Mouse (Mus musculus) MEL (cell line): ENCODE data around the gene Cntnap2. TPM values are rescaled to one million over a fixed set of nuclear protein-coding genes. Genes with fewer than 3 reads are reported as not detected.

Experiments
- DNase-seq: peaks from one replicate; pipeline ENCODE4 v3.0.0; 2011; ENCODE audit warnings: low read depth, low spot score
- H3K27ac ChIP-seq: 2 replicates; pipeline ENCODE4 v1.5.1; 2012; ENCODE audit warnings: low read depth, mild to moderate bottlenecking, control low read depth, low read length, moderate library complexity; ENCODE audit not compliant: control insufficient read depth
- H3K27me3 ChIP-seq, 2 experiments: fragments of 150-350 bp in 1 of 2; sonication (generic) in 1 of 2; 2 replicates each; pipeline ENCODE4 v1.6.1; 2012; ENCODE audit warnings: low read length in 2 of 2, mild to moderate bottlenecking in 2 of 2, improper control_type of control experiment in 1 of 2, moderate library complexity in 1 of 2; ENCODE audit not compliant: insufficient read depth in 2 of 2, control insufficient read depth in 1 of 2
- H3K36me3 ChIP-seq, 2 experiments: 2 replicates each; pipeline ENCODE4 v1.6.1; 2012 to 2014; ENCODE audit warnings: low read length in 2 of 2, improper control_type of control experiment in 1 of 2, inconsistent platforms in 1 of 2, mild to moderate bottlenecking in 1 of 2; ENCODE audit not compliant: insufficient read depth in 2 of 2, control insufficient read depth in 1 of 2
- H3K4me1 ChIP-seq, 2 experiments: fragments of 150-350 bp in 1 of 2; sonication (generic) in 1 of 2; 2 replicates each; pipeline ENCODE4 v1.6.1; 2012; ENCODE audit warnings: low read length in 2 of 2, improper control_type of control experiment in 1 of 2, mild to moderate bottlenecking in 1 of 2; ENCODE audit not compliant: insufficient read depth in 2 of 2, control insufficient read depth in 1 of 2
- H3K4me3 ChIP-seq, 2 experiments: fragments of 150-350 bp in 1 of 2; sonication (generic) in 1 of 2; 2 replicates each; pipeline ENCODE4 v1.5.1; 2012; ENCODE audit warnings: low read depth in 2 of 2, low read length in 2 of 2, mild to moderate bottlenecking in 2 of 2, moderate library complexity in 2 of 2, control low read depth in 1 of 2, improper control_type of control experiment in 1 of 2; ENCODE audit not compliant: control insufficient read depth in 1 of 2, insufficient read depth in 1 of 2
- H3K79me2 ChIP-seq: 2 replicates; pipeline ENCODE4 v1.6.1; 2012; ENCODE audit warnings: mild to moderate bottlenecking, low read length, moderate library complexity; ENCODE audit not compliant: control insufficient read depth, poor library complexity, insufficient read depth
- H3K9ac ChIP-seq: 2 replicates; pipeline ENCODE4 v1.6.1; 2012; ENCODE audit warnings: low read depth, mild to moderate bottlenecking, control low read depth, low read length, moderate library complexity; ENCODE audit not compliant: control insufficient read depth, poor library complexity, severe bottlenecking
- H3K9me3 ChIP-seq: fragments of 150-350 bp; sonication (generic); replicated peaks from 2 replicates; pipeline ENCODE4 v1.6.1; 2012; ENCODE audit warnings: mild to moderate bottlenecking, low read length, improper control_type of control experiment, moderate library complexity; ENCODE audit not compliant: insufficient read depth
- BHLHE40 ChIP-seq: IDR thresholded peaks from 2 replicates; pipeline ENCODE4 v1.6.1; 2012; ENCODE audit warnings: low read depth, mild to moderate bottlenecking, inconsistent platforms, low read length, improper control_type of control experiment, borderline replicate concordance
- EP300 ChIP-seq, 2 experiments: IDR thresholded peaks; 2 replicates each; pipeline ENCODE4 v1.6.1; 2011; ENCODE audit warnings: improper control_type of control experiment in 2 of 2, low read length in 2 of 2, low read depth in 1 of 2, mild to moderate bottlenecking in 1 of 2
- ETS1 ChIP-seq: IDR thresholded peaks from 2 replicates; pipeline ENCODE4 v1.6.1; 2012; ENCODE audit warnings: low read depth, mild to moderate bottlenecking, inconsistent platforms, low read length, improper control_type of control experiment, moderate library complexity
- GABPA ChIP-seq: IDR thresholded peaks from 2 replicates; pipeline ENCODE4 v1.6.1; 2012; ENCODE audit warnings: low read depth, mild to moderate bottlenecking, inconsistent platforms, low read length, improper control_type of control experiment, moderate library complexity
- GATA1 ChIP-seq: IDR thresholded peaks from 2 replicates; pipeline ENCODE4 v1.6.1; 2011; ENCODE audit warnings: low read depth, low read length, improper control_type of control experiment
- JUND ChIP-seq: IDR thresholded peaks from 2 replicates; pipeline ENCODE4 v1.6.1; 2011; ENCODE audit warnings: low read depth, mild to moderate bottlenecking, improper control_type of control experiment, low read length
- KAT2A ChIP-seq: conservative IDR thresholded peaks from 2 replicates; pipeline ENCODE4 v1.6.1; 2012; ENCODE audit warnings: low read depth, low read length, improper control_type of control experiment, inconsistent platforms
- MAFK ChIP-seq: IDR thresholded peaks from 2 replicates; pipeline ENCODE4 v1.6.1; 2011; ENCODE audit warnings: low read depth, mild to moderate bottlenecking, low read length, improper control_type of control experiment, borderline replicate concordance
- MEF2A ChIP-seq: IDR thresholded peaks from 2 replicates; pipeline ENCODE4 v1.6.1; 2014; ENCODE audit warnings: low read depth, mild to moderate bottlenecking, inconsistent platforms, low read length, improper control_type of control experiment; ENCODE audit not compliant: poor library complexity, insufficient replicate concordance, severe bottlenecking; ENCODE audit errors: extremely low read depth
- POLR2A ChIP-seq, 2 experiments: IDR thresholded peaks; 2 replicates each; pipeline ENCODE4 v1.6.1; 2011 to 2012; ENCODE audit warnings: low read length in 2 of 2, mild to moderate bottlenecking in 2 of 2, control low read depth in 1 of 2, improper control_type of control experiment in 1 of 2, low read depth in 1 of 2, moderate library complexity in 1 of 2; ENCODE audit not compliant: control insufficient read depth in 1 of 2, insufficient read depth in 1 of 2, poor library complexity in 1 of 2
- RAD21 ChIP-seq: IDR thresholded peaks from 2 replicates; pipeline ENCODE4 v1.6.1; 2011; ENCODE audit warnings: mild to moderate bottlenecking, low read depth, low read length, improper control_type of control experiment
- TAL1 ChIP-seq: IDR thresholded peaks from 2 replicates; pipeline ENCODE4 v1.6.1; 2012; ENCODE audit warnings: mild to moderate bottlenecking, inconsistent platforms, low read length, moderate library complexity, mixed read lengths
- TBP ChIP-seq: IDR thresholded peaks from 2 replicates; pipeline ENCODE4 v1.8.0; 2011; ENCODE audit warnings: low read depth, low read length, improper control_type of control experiment
- USF1 ChIP-seq: IDR thresholded peaks from 2 replicates; pipeline ENCODE4 v1.6.1; 2014; ENCODE audit warnings: low read depth, mild to moderate bottlenecking, inconsistent platforms, low read length, improper control_type of control experiment, moderate library complexity
- ZMIZ1 ChIP-seq: IDR thresholded peaks from 2 replicates; pipeline ENCODE4 v1.6.1; 2012; ENCODE audit warnings: low read depth, mild to moderate bottlenecking, inconsistent platforms, low read length, improper control_type of control experiment, moderate library complexity
- polyA plus RNA-seq, 2 experiments: library from polyadenylated mRNA; stranded (reverse) in 1 of 2; unstranded in 1 of 2; fragments of >175 nt in 1 of 2; fragments of >200 nt in 1 of 2; gene quantifications; 2 replicates each; pipeline versions ENCODE4 v1.2.1 to v1.2.4; 2012; ENCODE audit warnings: low replicate concordance in 2 of 2, low read depth in 1 of 2; ENCODE audit not compliant: insufficient read length in 2 of 2, insufficient read depth in 1 of 2, missing spikeins in 1 of 2
- total RNA-seq: library from RNA; depleted of rRNA; stranded (reverse); fragments of 300-350 nt; gene quantifications from 2 replicates; pipeline ENCODE4 v1.2.3, GENCODE M21; 2012

Cntnap2 gene
- total and polyA plus RNA-seq, 3 experiments = 0.01 TPM; not detected in 2

- Histone ChIP-seq H3K36me3 (no peaks in the 10 kb centered on the region), H3K9me3 (no peaks in the 10 kb centered on the region), H3K27ac (no peak overlapping the region), H3K27me3 (no peaks in the 10 kb centered on the region), H3K79me2 (no peaks in the 10 kb centered on the region), H3K4me3 (no peak overlapping the region), H3K4me1 (peaks cover 0 to 4% of the 10 kb centered on the region in 2 experiments; a peak in 1 of 4 replicates), H3K9ac (no peak overlapping the region)
- TF ChIP-seq MEF2A (no peak), USF1 (no peak), JUND (no peak), GABPA (no peak), BHLHE40 (no peak)
- no peak for DNase-seq
Measured at GRCm38 (mm10) chr6:47267236-47267635, 2208.1 kb downstream of the Cntnap2 start.

GRCm38 (mm10) chr6:47269455-47269854, 2210.3 kb downstream of the Cntnap2 start:
- no peak for DNase-seq
- Histone ChIP-seq H3K4me1 (peaks cover 0 to 4% of the 10 kb centered on the region in 2 experiments; a peak in 1 of 4 replicates), H3K36me3 (no peaks in the 10 kb centered on the region), H3K9ac (no peak overlapping the region), H3K9me3 (no peaks in the 10 kb centered on the region), H3K4me3 (no peak overlapping the region), H3K27me3 (no peaks in the 10 kb centered on the region; a peak in 1 of 4 replicates), H3K27ac (no peak overlapping the region), H3K79me2 (no peaks in the 10 kb centered on the region)
- TF ChIP-seq POLR2A (IDR thresholded peaks at IDR 0.05; ENCODE audit: control insufficient read depth in 1 of 2, insufficient read depth in 1 of 2, low read depth in 1 of 2, low read length in 2 of 2, poor library complexity in 1 of 2) (no peak), ZMIZ1 (no peak), TBP (no peak), ETS1 (no peak), KAT2A (no peak), GATA1 (no peak), TAL1 (no peak), MAFK (no peak)

- peaks cover 0 to 4% of the 10 kb centered on the region in 2 experiments; a peak in 1 of 4 replicates for H3K4me1 ChIP-seq
- H3K27ac ChIP-seq = no peak overlapping the region
- no peaks in the 10 kb centered on the region for H3K79me2 ChIP-seq
- H3K27me3 ChIP-seq = no peaks in the 10 kb centered on the region; a peak in 1 of 4 replicates
- DNase-seq = peak; percentile 31
- peak in 1 of 2 experiments; percentile 38; a peak in 1 of 4 replicates for TF ChIP-seq EP300 (IDR thresholded peaks at IDR 0.05; ENCODE audit: low read depth in 1 of 2, low read length in 2 of 2)
- TF ChIP-seq GATA1 = peak; percentile 25; the same call in 1 of the 2 replicates
- no peak for TF ChIP-seq RAD21
- no peak for TF ChIP-seq MAFK
- TF ChIP-seq TAL1 = peak; percentile 48; the same call in 1 of the 2 replicates
- no peak overlapping the region for H3K9ac ChIP-seq
- H3K4me3 ChIP-seq = no peak overlapping the region
- no peaks in the 10 kb centered on the region for H3K9me3 ChIP-seq
- no peaks in the 10 kb centered on the region for H3K36me3 ChIP-seq
Measured at GRCm38 (mm10) chr6:47271576-47271975, 2212.4 kb downstream of the Cntnap2 start.
